ENCODE assay signal across 8 mouse cellular contexts in genomic region chr6:84916291-84916690, GRCm38 (mm10).
A peak's percentile ranks its signal among the peaks of the same experiment; 100 is the strongest.
DNase-seq lines count a peak whose midpoint lies in the region; ATAC-seq and TF ChIP-seq lines count a peak whose summit lies in the region.

No protein-coding gene starts in this region.

- H3K27ac ChIP-seq in heart, adult 2 months: no peak overlapping the region

- no peaks in the 10 kb centered on the region for H3K27me3 ChIP-seq in heart, adult 2 months (ENCODE audit: control insufficient read depth, insufficient read depth, low read length)

- H3K4me1 ChIP-seq in heart, adult 2 months (ENCODE audit: control insufficient read depth, insufficient read depth, low read length): no peaks in the 10 kb centered on the region; the same call in 1 of the 2 replicates

- no peak for ATAC-seq in inflammation-experienced regulatory T-cells, adult 6 months

- WGBS in heart, adult 2 months: 26% methylated on average over 2 of the region's 2 CpGs

- no peak overlapping the region for H3K4me3 ChIP-seq in heart, adult 2 months

- no peaks in the 10 kb centered on the region for H3K79me2 ChIP-seq in heart, adult 2 months (replicated peaks; ENCODE audit: control insufficient read depth, insufficient read depth, low read length)

- peak; percentile 96 for TF ChIP-seq CTCF in heart, adult 2 months (IDR thresholded peaks at IDR 0.05)

- no peaks in the 10 kb centered on the region for H3K36me3 ChIP-seq in heart, adult 2 months (ENCODE audit: control insufficient read depth, insufficient read depth, low read length)

- peak in 1 of 2 experiments; percentile 57 for DNase-seq in heart, adult 2 months
- no peak for DNase-seq in heart, postnatal 25 days (ENCODE audit: low spot score)
- peak; percentile 46 for DNase-seq in urinary bladder, postnatal 14 days (ENCODE audit: low spot score)
- no peak for DNase-seq in urinary bladder, adult 2 months (ENCODE audit: low spot score)
- peak; percentile 36 for DNase-seq in c-Kit-positive CD71-positive TER-119-negative erythroid progenitor cells, embryonic 14.5 days (ENCODE audit: low read depth)
- peak; percentile 68 for DNase-seq in induced T-regulatory cell, adult 2 months (ENCODE audit: low read depth)
- peak; percentile 11 for DNase-seq in retina, adult 2 months (ENCODE audit: low read depth, low spot score)

- no peak for TF ChIP-seq POLR2A in heart, adult 2 months (IDR thresholded peaks at IDR 0.05; ENCODE audit: insufficient read depth, low read depth, low read length)

- no peak overlapping the region for H3K9ac ChIP-seq in heart, adult 2 months (ENCODE audit: low read depth, low read length)

- TF ChIP-seq EP300 in heart, adult 2 months (IDR thresholded peaks at IDR 0.05; ENCODE audit: insufficient read depth, low read depth, low read length): no peak

- intact Hi-C loops in heart, adult 2 months (cut with DNase I): loop anchor here (1.0 to 10.0 kb wide), 3 partner anchors 101 to 411 kb away; no protein-coding TSS in a partner anchor
- intact Hi-C loops in heart, postnatal 25 days (cut with DNase I): loop anchor here (2.0 to 10.0 kb wide), 4 partner anchors 101 to 819 kb away; no protein-coding TSS in a partner anchor

Comparison
In these comparisons a context has a peak if more than half of its experiments do, and no peak if none do; other contexts are left out.
1. DNase-seq: peak in urinary bladder, postnatal 14 days (single experiment), c-Kit-positive CD71-positive TER-119-negative erythroid progenitor cells, embryonic 14.5 days (single experiment), induced T-regulatory cell, adult 2 months (single experiment) and retina, adult 2 months (single experiment); none in heart, postnatal 25 days (single experiment) and urinary bladder, adult 2 months (single experiment).